Mouse (Mus musculus): Measurements from ENCODE around the gene Siah1b. TPM values are rescaled to one million over a fixed set of nuclear protein-coding genes. Genes with fewer than 3 reads are reported as not detected.

The Siah1b gene
- total RNA-seq, 1 experiment: 29.9 TPM

DNA sequence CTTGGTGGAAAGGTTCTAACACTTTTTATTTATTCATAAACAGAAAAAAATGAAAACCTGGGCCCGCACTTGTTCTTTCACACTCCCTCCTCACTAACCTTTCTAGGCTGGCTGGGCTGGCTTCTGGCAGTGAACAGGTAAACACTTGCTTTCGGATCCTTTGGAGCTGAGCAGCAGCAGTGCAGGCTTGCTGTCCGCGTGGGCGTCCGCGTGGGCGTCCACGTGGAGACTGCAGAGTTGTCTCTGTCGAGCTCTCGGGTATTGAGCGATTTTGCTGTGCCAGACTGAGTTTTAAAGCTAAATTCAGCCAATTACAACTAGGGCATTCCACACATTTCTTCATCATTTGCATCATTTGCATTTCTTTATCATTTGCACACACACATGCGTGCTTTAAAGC, 34.2 kb downstream of the Siah1b start:
- Histone ChIP-seq H3K9ac (ENCODE audit: insufficient read depth, low read depth, low read length, poor library complexity, severe bottlenecking) (no peak overlapping the region), H3K9me3 (ENCODE audit: control insufficient read depth, insufficient read depth, low read depth, low read length) (no peaks in the 10 kb centered on the region), H3K36me3 (ENCODE audit: control insufficient read depth, insufficient read depth, low read length, poor library complexity, severe bottlenecking) (no peaks in the 10 kb centered on the region), H3K4me3 (ENCODE audit: insufficient read depth in 1 of 2, low read depth in 1 of 2, low read length in 2 of 2, poor library complexity in 1 of 2, severe bottlenecking in 1 of 2) (no peak overlapping the region), H3K27ac (ENCODE audit: insufficient read depth, low read depth, low read length, poor library complexity, severe bottlenecking) (no peak overlapping the region), H3K4me1 (ENCODE audit: control insufficient read depth in 2 of 2, insufficient read depth in 2 of 2, low read length in 2 of 2, poor library complexity in 1 of 2) (no peaks in the 10 kb centered on the region)
- TF ChIP-seq HCFC1 (IDR thresholded peaks at IDR 0.05; ENCODE audit: borderline replicate concordance, insufficient read depth, low read length): no peak
- TF ChIP-seq ZC3H11A (IDR thresholded peaks at IDR 0.05; ENCODE audit: borderline replicate concordance, low read depth, low read length): no peak
- no peak for TF ChIP-seq MAFK (IDR thresholded peaks at IDR 0.05; ENCODE audit: insufficient read depth, low read depth, low read length)
- no peak for TF ChIP-seq ZNF384 (IDR thresholded peaks at IDR 0.05; ENCODE audit: low read depth, low read length)
- no peak for TF ChIP-seq CHD2 (IDR thresholded peaks at IDR 0.05; ENCODE audit: low read depth, low read length)
- in situ Hi-C loops (cut with MboI; ENCODE audit: low sequenced_read_pairs in 2 of 2, unreplicated experiment in 2 of 2): no loop called here
- no peak for DNase-seq (ENCODE audit: low read depth, low spot score)

DNA sequence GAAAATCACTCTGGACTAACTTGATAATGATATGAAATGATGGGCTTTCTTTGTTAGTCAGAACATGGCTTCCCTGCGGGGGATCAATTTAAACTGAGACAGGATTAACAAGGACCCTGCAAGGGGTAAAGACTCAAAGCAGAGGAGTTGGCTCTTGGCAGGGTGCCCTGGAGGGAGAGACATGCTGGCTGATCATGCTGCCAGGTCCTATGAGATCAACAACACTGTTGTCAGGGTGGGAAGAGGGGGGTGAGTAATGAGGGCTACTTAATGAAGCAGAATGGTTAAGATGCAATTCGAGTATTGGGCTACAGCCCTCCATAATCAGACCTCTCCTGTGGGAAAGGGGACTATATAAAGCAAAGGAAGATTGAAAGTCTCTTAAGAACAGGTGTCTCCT, 37.4 kb downstream of the Siah1b start:
- in situ Hi-C loops (cut with MboI; ENCODE audit: low sequenced_read_pairs in 2 of 2, unreplicated experiment in 2 of 2): no loop called here
- no peak overlapping the region for H3K27ac ChIP-seq (ENCODE audit: insufficient read depth, low read depth, low read length, poor library complexity, severe bottlenecking)
- no peak overlapping the region for H3K4me3 ChIP-seq (ENCODE audit: insufficient read depth in 1 of 2, low read depth in 1 of 2, low read length in 2 of 2, poor library complexity in 1 of 2, severe bottlenecking in 1 of 2)
- no peaks in the 10 kb centered on the region for H3K4me1 ChIP-seq (ENCODE audit: control insufficient read depth in 2 of 2, insufficient read depth in 2 of 2, low read length in 2 of 2, poor library complexity in 1 of 2)
- no peak overlapping the region for H3K9ac ChIP-seq (ENCODE audit: insufficient read depth, low read depth, low read length, poor library complexity, severe bottlenecking)
- TF ChIP-seq ZNF384 (IDR thresholded peaks at IDR 0.05; ENCODE audit: low read depth, low read length) (no peak), CHD2 (IDR thresholded peaks at IDR 0.05; ENCODE audit: low read depth, low read length) (no peak), HCFC1 (IDR thresholded peaks at IDR 0.05; ENCODE audit: borderline replicate concordance, insufficient read depth, low read length) (no peak), ZC3H11A (IDR thresholded peaks at IDR 0.05; ENCODE audit: borderline replicate concordance, low read depth, low read length) (no peak), MAFK (IDR thresholded peaks at IDR 0.05; ENCODE audit: insufficient read depth, low read depth, low read length) (no peak)
- no peak for DNase-seq (ENCODE audit: low read depth, low spot score)
- H3K36me3 ChIP-seq (ENCODE audit: control insufficient read depth, insufficient read depth, low read length, poor library complexity, severe bottlenecking): no peaks in the 10 kb centered on the region
- H3K9me3 ChIP-seq (ENCODE audit: control insufficient read depth, insufficient read depth, low read depth, low read length): no peaks in the 10 kb centered on the region

DNA sequence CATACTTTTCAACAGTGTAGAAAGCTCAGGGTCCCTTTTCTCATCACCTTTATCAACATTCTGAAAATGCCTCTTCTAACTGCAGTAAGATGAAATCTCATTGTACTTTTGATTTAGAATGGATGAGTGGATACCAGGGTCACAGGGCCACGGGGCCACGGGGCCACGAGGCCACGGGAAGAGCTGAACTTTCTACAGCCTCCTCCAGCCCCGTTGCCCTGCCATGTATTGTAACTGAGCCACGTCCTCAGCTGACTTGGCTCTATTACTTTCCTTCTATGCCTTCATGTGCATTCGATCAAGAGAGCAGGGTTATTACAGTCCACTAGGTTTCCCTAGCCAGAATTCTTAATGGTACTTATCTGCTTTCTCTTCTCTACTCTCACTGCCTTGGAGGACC, 40.4 kb downstream of the Siah1b start:
- H3K27ac ChIP-seq (ENCODE audit: insufficient read depth, low read depth, low read length, poor library complexity, severe bottlenecking): no peak overlapping the region
- no peak for DNase-seq (ENCODE audit: low read depth, low spot score)

DNA sequence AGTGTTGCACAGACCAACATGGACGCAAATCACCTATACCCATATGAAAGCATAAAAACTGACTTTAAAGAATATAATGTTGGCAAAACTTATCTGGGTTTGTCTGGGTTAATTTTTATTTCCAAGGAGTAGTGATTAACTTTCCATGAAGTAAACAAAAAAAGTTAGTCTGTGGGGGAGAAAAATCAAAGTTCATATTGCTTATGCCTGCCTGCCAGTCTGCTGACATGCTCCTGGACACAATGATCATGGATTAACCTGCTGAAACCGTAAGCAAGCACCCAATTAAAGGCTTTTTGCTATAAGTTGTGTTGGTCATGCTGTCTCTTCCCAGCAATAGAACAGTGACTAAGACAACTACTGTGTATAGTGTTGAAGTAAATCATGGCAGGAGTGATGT, 40.9 kb downstream of the Siah1b start:
- Histone ChIP-seq H3K36me3 (ENCODE audit: control insufficient read depth, insufficient read depth, low read length, poor library complexity, severe bottlenecking) (no peaks in the 10 kb centered on the region), H3K4me1 (ENCODE audit: control insufficient read depth in 2 of 2, insufficient read depth in 2 of 2, low read length in 2 of 2, poor library complexity in 1 of 2) (no peaks in the 10 kb centered on the region), H3K27ac (ENCODE audit: insufficient read depth, low read depth, low read length, poor library complexity, severe bottlenecking) (no peak overlapping the region), H3K9ac (ENCODE audit: insufficient read depth, low read depth, low read length, poor library complexity, severe bottlenecking) (no peak overlapping the region), H3K4me3 (ENCODE audit: insufficient read depth in 1 of 2, low read depth in 1 of 2, low read length in 2 of 2, poor library complexity in 1 of 2, severe bottlenecking in 1 of 2) (no peak overlapping the region), H3K9me3 (ENCODE audit: control insufficient read depth, insufficient read depth, low read depth, low read length) (no peaks in the 10 kb centered on the region)
- in situ Hi-C loops (cut with MboI; ENCODE audit: low sequenced_read_pairs in 2 of 2, unreplicated experiment in 2 of 2): no loop called here
- no peak for TF ChIP-seq MAFK (IDR thresholded peaks at IDR 0.05; ENCODE audit: insufficient read depth, low read depth, low read length)
- no peak for TF ChIP-seq CHD2 (IDR thresholded peaks at IDR 0.05; ENCODE audit: low read depth, low read length)
- no peak for TF ChIP-seq HCFC1 (IDR thresholded peaks at IDR 0.05; ENCODE audit: borderline replicate concordance, insufficient read depth, low read length)
- TF ChIP-seq ZNF384 (IDR thresholded peaks at IDR 0.05; ENCODE audit: low read depth, low read length): no peak
- no peak for TF ChIP-seq ZC3H11A (IDR thresholded peaks at IDR 0.05; ENCODE audit: borderline replicate concordance, low read depth, low read length)
- no peak for DNase-seq (ENCODE audit: low read depth, low spot score)

More for the DNA sequence above, 40.4 kb downstream of the Siah1b start:
- Histone ChIP-seq H3K4me1 (ENCODE audit: control insufficient read depth in 2 of 2, insufficient read depth in 2 of 2, low read length in 2 of 2, poor library complexity in 1 of 2) (no peaks in the 10 kb centered on the region), H3K9ac (ENCODE audit: insufficient read depth, low read depth, low read length, poor library complexity, severe bottlenecking) (no peak overlapping the region), H3K36me3 (ENCODE audit: control insufficient read depth, insufficient read depth, low read length, poor library complexity, severe bottlenecking) (no peaks in the 10 kb centered on the region), H3K9me3 (ENCODE audit: control insufficient read depth, insufficient read depth, low read depth, low read length) (no peaks in the 10 kb centered on the region), H3K4me3 (ENCODE audit: insufficient read depth in 1 of 2, low read depth in 1 of 2, low read length in 2 of 2, poor library complexity in 1 of 2, severe bottlenecking in 1 of 2) (no peak overlapping the region)
- TF ChIP-seq CHD2 (IDR thresholded peaks at IDR 0.05; ENCODE audit: low read depth, low read length) (no peak), HCFC1 (IDR thresholded peaks at IDR 0.05; ENCODE audit: borderline replicate concordance, insufficient read depth, low read length) (no peak), ZC3H11A (IDR thresholded peaks at IDR 0.05; ENCODE audit: borderline replicate concordance, low read depth, low read length) (no peak), ZNF384 (IDR thresholded peaks at IDR 0.05; ENCODE audit: low read depth, low read length) (no peak), MAFK (IDR thresholded peaks at IDR 0.05; ENCODE audit: insufficient read depth, low read depth, low read length) (no peak)
- in situ Hi-C loops (cut with MboI; ENCODE audit: low sequenced_read_pairs in 2 of 2, unreplicated experiment in 2 of 2): no loop called here

DNA sequence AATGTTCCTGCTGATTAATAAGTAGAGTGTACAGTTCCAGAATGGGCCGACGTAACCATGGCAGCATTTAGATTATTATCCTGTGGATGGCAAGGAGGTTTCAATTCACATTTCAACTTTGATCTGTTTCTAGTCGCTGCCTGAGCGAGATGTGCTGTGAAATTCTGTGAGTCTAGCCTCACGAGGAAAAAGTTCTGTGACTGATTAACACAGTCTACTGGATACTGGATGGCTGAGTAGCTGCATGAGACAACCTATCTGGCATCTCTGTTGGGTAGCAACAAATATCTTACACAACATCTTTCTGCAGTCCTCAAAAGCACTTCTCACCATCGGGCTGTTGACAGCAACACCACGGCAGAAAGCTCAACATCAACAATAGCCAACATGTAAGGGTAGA, 43.8 kb downstream of the Siah1b start:
- no peak for DNase-seq (ENCODE audit: low read depth, low spot score)
- H3K36me3 ChIP-seq (ENCODE audit: control insufficient read depth, insufficient read depth, low read length, poor library complexity, severe bottlenecking): no peaks in the 10 kb centered on the region
- no peak overlapping the region for H3K9ac ChIP-seq (ENCODE audit: insufficient read depth, low read depth, low read length, poor library complexity, severe bottlenecking)
- H3K4me1 ChIP-seq (ENCODE audit: control insufficient read depth in 2 of 2, insufficient read depth in 2 of 2, low read length in 2 of 2, poor library complexity in 1 of 2): no peaks in the 10 kb centered on the region
- TF ChIP-seq HCFC1 (IDR thresholded peaks at IDR 0.05; ENCODE audit: borderline replicate concordance, insufficient read depth, low read length) (no peak), MAFK (IDR thresholded peaks at IDR 0.05; ENCODE audit: insufficient read depth, low read depth, low read length) (no peak), CHD2 (IDR thresholded peaks at IDR 0.05; ENCODE audit: low read depth, low read length) (no peak), ZNF384 (IDR thresholded peaks at IDR 0.05; ENCODE audit: low read depth, low read length) (no peak), ZC3H11A (IDR thresholded peaks at IDR 0.05; ENCODE audit: borderline replicate concordance, low read depth, low read length) (no peak)
- in situ Hi-C loops (cut with MboI; ENCODE audit: low sequenced_read_pairs in 2 of 2, unreplicated experiment in 2 of 2): no loop called here
- no peak overlapping the region for H3K4me3 ChIP-seq (ENCODE audit: insufficient read depth in 1 of 2, low read depth in 1 of 2, low read length in 2 of 2, poor library complexity in 1 of 2, severe bottlenecking in 1 of 2)
- H3K9me3 ChIP-seq (ENCODE audit: control insufficient read depth, insufficient read depth, low read depth, low read length): no peaks in the 10 kb centered on the region
- no peak overlapping the region for H3K27ac ChIP-seq (ENCODE audit: insufficient read depth, low read depth, low read length, poor library complexity, severe bottlenecking)
